Mouse (Mus musculus) stomach, embryonic 14.5 days (tissue): ENCODE results near the gene Yju2. TPM values are rescaled to one million over a fixed set of nuclear protein-coding genes. Genes with fewer than 3 reads are reported as not detected.

Experiments used
- ATAC-seq: fragments of 200-750 bp; cut with Nextera tagmentation; 2 replicates; pipeline ENCODE4 v1.8.0; 2017; ENCODE audit warnings: low read depth, moderate TSS enrichment; ENCODE audit not compliant: insufficient number of reproducible peaks, insufficient read depth, low FRiP score
- H3K27ac ChIP-seq: fragments of 300-500 bp; sonication (generic); 2 replicates; pipeline ENCODE4 v1.5.1; 2014; ENCODE audit warnings: mild to moderate bottlenecking, low read length, moderate library complexity, mixed read lengths
- H3K27me3 ChIP-seq: fragments of 300-500 bp; sonication (generic); 2 replicates; pipeline ENCODE4 v1.6.1; 2014; ENCODE audit warnings: low read length, control low read depth, mixed read lengths; ENCODE audit not compliant: control insufficient read depth, insufficient read depth
- H3K36me3 ChIP-seq: fragments of 300-500 bp; sonication (generic); 2 replicates; pipeline ENCODE4 v1.6.1; 2014; ENCODE audit warnings: mild to moderate bottlenecking, control low read depth, low read length, moderate library complexity, mixed read lengths; ENCODE audit not compliant: control insufficient read depth, insufficient read depth
- H3K4me1 ChIP-seq: fragments of 300-500 bp; sonication (generic); 2 replicates; pipeline ENCODE4 v1.6.1; 2014; ENCODE audit warnings: low read length, control low read depth, mixed read lengths; ENCODE audit not compliant: control insufficient read depth, insufficient read depth
- H3K4me2 ChIP-seq: fragments of 300-500 bp; sonication (generic); replicated peaks from 2 replicates; pipeline ENCODE4 v1.6.1; 2014; ENCODE audit warnings: low read depth, low read length, control low read depth
- H3K4me3 ChIP-seq: fragments of 300-500 bp; sonication (generic); 2 replicates; pipeline ENCODE4 v1.5.1; 2014; ENCODE audit warnings: low read depth, low read length, control low read depth
- H3K9ac ChIP-seq: fragments of 300-500 bp; sonication (generic); replicated peaks from 2 replicates; pipeline ENCODE4 v1.6.1; 2014; ENCODE audit warnings: low read depth, mild to moderate bottlenecking, control low read depth, low read length, moderate library complexity, mixed read lengths
- H3K9me3 ChIP-seq: fragments of 300-500 bp; sonication (generic); 2 replicates; pipeline ENCODE4 v1.6.1; 2016; ENCODE audit warnings: low read depth, low read length, control low read depth; ENCODE audit not compliant: control insufficient read depth
- WGBS: fragments of 180-500 bp; shearing (Covaris S2); extraction: QIAGEN DNeasy Blood & Tissue Kit; methylation state at CpG from one replicate; pipeline ENCODE4 v1.1.7; 2014; 5-methylcytosine and 5-hydroxymethylcytosine counted together
- polyA plus RNA-seq: library from polyadenylated mRNA; unstranded; fragments of >200 nt; fragmentation: Nextera tagmentation; extraction: Ambion mirVana; gene quantifications from 2 replicates; pipeline ENCODE4 v1.2.1, GENCODE M21; 2014

Yju2 gene
- polyA plus RNA-seq, 1 experiment from 2014 or later, result 20.8 TPM

- Histone ChIP-seq H3K4me2 (no peak overlapping the region), H3K4me1 (peaks cover 11% of the 10 kb centered on the region), H3K9me3 (no peaks in the 10 kb centered on the region), H3K4me3 (no peak overlapping the region), H3K9ac (no peak overlapping the region), H3K27ac (no peak overlapping the region), H3K36me3 (peaks cover 8% of the 10 kb centered on the region), H3K27me3 (no peaks in the 10 kb centered on the region)
- 51% methylated on average over 10 of the region's 10 CpGs for WGBS
- no peak for ATAC-seq
Measured at GRCm38 (mm10) chr17:56006956-56007355, 48.1 kb downstream of the Yju2 start.

GRCm38 (mm10) chr17:56007444-56008355 is 48.8 kb downstream of the Yju2 start:
- H3K27ac ChIP-seq, result peak overlapping the region; percentile 75
- H3K4me1 ChIP-seq, result peaks cover 11% of the 10 kb centered on the region
- H3K4me2 ChIP-seq, result peak overlapping the region; percentile 89
- no peaks in the 10 kb centered on the region for H3K27me3 ChIP-seq
- WGBS, result 17% methylated on average over 13 of the region's 14 CpGs
- peaks cover 14% of the 10 kb centered on the region for H3K36me3 ChIP-seq
- ATAC-seq, result no peak; the same call in 1 of the 2 replicates
- 0 out of 2 replicates have a peak overlapping the region, but pooled peaks have one; percentile 26 for H3K9ac ChIP-seq
- no peaks in the 10 kb centered on the region for H3K9me3 ChIP-seq
- peak overlapping the region; percentile 70 for H3K4me3 ChIP-seq

- H3K4me3 ChIP-seq, result peak overlapping the region; percentile 70
- peak; percentile 93 for ATAC-seq
- H3K36me3 ChIP-seq, result peaks cover 19% of the 10 kb centered on the region
- H3K9ac ChIP-seq, result peak overlapping the region; percentile 67; the same call in 1 of the 2 replicates
- WGBS, result 1% methylated on average over 21 of the region's 21 CpGs
- H3K27me3 ChIP-seq, result no peaks in the 10 kb centered on the region
- H3K9me3 ChIP-seq, result no peaks in the 10 kb centered on the region
- peaks cover 11% of the 10 kb centered on the region for H3K4me1 ChIP-seq
- peak overlapping the region; percentile 84 for H3K27ac ChIP-seq
- H3K4me2 ChIP-seq, result peak overlapping the region; percentile 89
Measured at GRCm38 (mm10) chr17:56008356-56009087, 49.6 kb downstream of the Yju2 start.

- Histone ChIP-seq H3K9ac (peak overlapping the region; percentile 67), H3K36me3 (peaks cover 19% of the 10 kb centered on the region), H3K4me3 (peak overlapping the region; percentile 70), H3K9me3 (no peaks in the 10 kb centered on the region), H3K4me1 (peaks cover 11% of the 10 kb centered on the region), H3K4me2 (peak overlapping the region; percentile 89), H3K27ac (peak overlapping the region; percentile 84), H3K27me3 (no peaks in the 10 kb centered on the region)
- ATAC-seq, result peak; percentile 90
- 1% methylated on average over 62 of the region's 62 CpGs for WGBS
Measured at GRCm38 (mm10) chr17:56009088-56009961, 50.4 kb downstream of the Yju2 start.

GRCm38 (mm10) chr17:56009962-56010240 is 51.0 kb downstream of the Yju2 start:
- Histone ChIP-seq H3K9ac (peak overlapping the region; percentile 67), H3K9me3 (no peaks in the 10 kb centered on the region), H3K4me2 (peak overlapping the region; percentile 89), H3K27ac (no peak overlapping the region), H3K36me3 (peaks cover 22% of the 10 kb centered on the region), H3K27me3 (no peaks in the 10 kb centered on the region), H3K4me1 (peaks cover 11% of the 10 kb centered on the region), H3K4me3 (peak overlapping the region; percentile 70)
- 30% methylated on average over 2 of the region's 2 CpGs for WGBS
- ATAC-seq, result no peak

- H3K4me3 ChIP-seq, result peak overlapping the region; percentile 70; the same call in 1 of the 2 replicates
- H3K27me3 ChIP-seq, result no peaks in the 10 kb centered on the region
- peaks cover 11% of the 10 kb centered on the region for H3K4me1 ChIP-seq
- ATAC-seq, result no peak
- peak overlapping the region; percentile 67 for H3K9ac ChIP-seq
- no peak overlapping the region for H3K27ac ChIP-seq
- peaks cover 25% of the 10 kb centered on the region for H3K36me3 ChIP-seq
- H3K4me2 ChIP-seq, result peak overlapping the region; percentile 89
- 65% methylated on average over 14 of the region's 14 CpGs for WGBS
- H3K9me3 ChIP-seq, result no peaks in the 10 kb centered on the region
Measured at GRCm38 (mm10) chr17:56010255-56010654, 51.4 kb downstream of the Yju2 start.

- H3K27ac ChIP-seq, result no peak overlapping the region
- H3K36me3 ChIP-seq, result peaks cover 29% of the 10 kb centered on the region
- no peaks in the 10 kb centered on the region for H3K27me3 ChIP-seq
- ATAC-seq, result no peak
- H3K9ac ChIP-seq, result no peak overlapping the region
- peak overlapping the region; percentile 89; the same call in 1 of the 2 replicates for H3K4me2 ChIP-seq
- 8% methylated on average over 9 of the region's 9 CpGs for WGBS
- H3K4me1 ChIP-seq, result peaks cover 11% of the 10 kb centered on the region
- no peak overlapping the region for H3K4me3 ChIP-seq
- no peaks in the 10 kb centered on the region for H3K9me3 ChIP-seq
Measured at GRCm38 (mm10) chr17:56010681-56011080, 51.8 kb downstream of the Yju2 start.

GRCm38 (mm10) chr17:56011441-56011840 is 52.5 kb downstream of the Yju2 start:
- H3K36me3 ChIP-seq, result peaks cover 36% of the 10 kb centered on the region
- H3K27me3 ChIP-seq, result no peaks in the 10 kb centered on the region
- 83% methylated on average over 7 of the region's 7 CpGs for WGBS
- H3K4me2 ChIP-seq, result no peak overlapping the region
- H3K27ac ChIP-seq, result no peak overlapping the region
- peaks cover 11% of the 10 kb centered on the region for H3K4me1 ChIP-seq
- no peaks in the 10 kb centered on the region for H3K9me3 ChIP-seq
- no peak overlapping the region for H3K9ac ChIP-seq
- no peak for ATAC-seq
- no peak overlapping the region for H3K4me3 ChIP-seq
